ENCODE assay signal across 9 mouse cellular contexts in the genomic region with DNA sequence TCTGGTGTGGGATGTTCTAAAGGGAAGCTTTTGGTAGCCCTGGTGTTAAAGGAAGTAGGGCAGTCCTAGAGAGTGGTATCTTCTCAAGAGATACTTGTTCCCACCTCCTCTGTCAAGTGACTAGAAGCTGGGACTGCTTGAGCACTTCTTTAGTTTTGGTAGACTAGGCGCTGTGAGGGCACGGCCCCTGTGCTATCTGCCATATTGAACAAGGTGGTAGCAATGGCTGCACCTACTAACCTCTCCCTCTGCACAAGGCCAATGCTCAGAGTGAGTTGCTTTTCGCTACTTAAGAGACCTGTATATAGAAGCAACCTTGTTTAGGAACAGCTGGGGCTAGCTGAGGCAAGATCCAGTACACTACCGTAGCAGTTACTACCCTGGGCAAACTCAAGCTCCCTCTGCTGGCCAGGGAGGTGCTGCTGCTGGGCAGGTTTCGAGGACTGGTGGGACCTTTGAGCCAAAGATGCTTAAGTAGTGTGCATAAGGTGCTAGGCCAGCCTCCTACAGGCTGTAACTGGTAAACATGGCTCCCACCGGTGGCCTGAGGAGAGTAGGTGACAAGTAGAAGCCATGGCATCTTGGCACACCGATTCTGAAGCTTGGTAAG. TPM values are rescaled to one million over a fixed set of nuclear protein-coding genes. Genes with fewer than 3 reads are reported as not detected.
DNase-seq lines count a peak whose midpoint lies in the region; ATAC-seq and TF ChIP-seq lines count a peak whose summit lies in the region.
"Had no signal": no experiment of that assay in that cellular context is flagged by ENCODE, and none has a peak within 500 bp of the region (broad histone marks: within the 10 kb centered on the region; RNA-seq: fewer than 3 reads in every experiment).

No protein-coding gene starts in this region.

- H3K4me3 ChIP-seq in E14TG2a.4 (replicated peaks; ENCODE audit: low read length), result no peak overlapping the region
- H3K4me3 ChIP-seq in liver, embryonic 13.5 days (replicated peaks), result no peak overlapping the region
- H3K4me3 ChIP-seq: embryonic facial prominence, embryonic 12.5 days had no signal

- DNase-seq in heart, postnatal 4 days, result peak; percentile 41
- DNase-seq in heart, adult 9 months (ENCODE audit: low spot score in 2 of 2), result no peak
- DNase-seq in c-Kit-positive CD71-positive TER-119-negative erythroid progenitor cells, embryonic 14.5 days (ENCODE audit: low read depth), result peak; percentile 36
- no peak for DNase-seq in liver, embryonic 13.5 days
- DNase-seq in thymus, postnatal 0 days (ENCODE audit: low spot score), result peak; percentile 17
- DNase-seq in embryo, embryonic 10.5 days (ENCODE audit: low spot score), result no peak
- no peak for DNase-seq in gastrocnemius, postnatal 10 days

- H3K4me1 ChIP-seq in E14TG2a.4 (replicated peaks; ENCODE audit: low read depth, low read length), result peaks cover 29% of the 10 kb centered on the region
- H3K4me1 ChIP-seq in liver, embryonic 13.5 days (replicated peaks), result 0 out of 2 replicates have a peak, but pooled peaks cover 5% of the 10 kb centered on the region
- H3K4me1 ChIP-seq: embryonic facial prominence, embryonic 12.5 days had no signal

- H3K36me3 ChIP-seq in E14TG2a.4 (ENCODE audit: insufficient read depth, low read length), result peaks cover 95% of the 10 kb centered on the region
- peaks cover 90% of the 10 kb centered on the region for H3K36me3 ChIP-seq in liver, embryonic 13.5 days

- ATAC-seq in liver, embryonic 13.5 days (ENCODE audit: low read depth), result peak; percentile 42

- 79% methylated on average over 7 of the region's 7 CpGs for WGBS in liver, embryonic 13.5 days (ENCODE audit: insufficient replicate concordance)

- no peak overlapping the region for H3K4me2 ChIP-seq in liver, embryonic 13.5 days
- H3K4me2 ChIP-seq: embryonic facial prominence, embryonic 12.5 days had no signal

- H3K27me3 ChIP-seq in E14TG2a.4 (ENCODE audit: insufficient read depth, low read length), result no peaks in the 10 kb centered on the region
- no peaks in the 10 kb centered on the region for H3K27me3 ChIP-seq in liver, embryonic 13.5 days
- H3K27me3 ChIP-seq: embryonic facial prominence, embryonic 12.5 days had no signal

- no peaks in the 10 kb centered on the region for H3K9me3 ChIP-seq in E14TG2a.4 (ENCODE audit: low read length)
- no peaks in the 10 kb centered on the region for H3K9me3 ChIP-seq in liver, embryonic 13.5 days (replicated peaks)
- H3K9me3 ChIP-seq: embryonic facial prominence, embryonic 12.5 days had no signal

- peak; percentile 47 for TF ChIP-seq CTCF in E14TG2a.4 (conservative IDR thresholded peaks at IDR 0.05; ENCODE audit: low read length)

- H3K27ac ChIP-seq in liver, embryonic 13.5 days, result no peak overlapping the region
- H3K27ac ChIP-seq: embryonic facial prominence, embryonic 12.5 days had no signal

- H3K9ac ChIP-seq in liver, embryonic 13.5 days, result no peak overlapping the region
- H3K9ac ChIP-seq: embryonic facial prominence, embryonic 12.5 days had no signal

RNA-seq across cellular contexts. Expression of gene Dstn, which starts 30.5 kb away (rescaled TPM):
- 100 to 1,000 TPM; 708 to 736 TPM for total RNA-seq in heart, postnatal 4 days (2021)
- polyA plus RNA-seq in liver, embryonic 13.5 days (2015; fragmentation: Nextera tagmentation; extraction: Ambion mirVana), result 138 and 162 TPM in 2 replicates
- polyA plus RNA-seq in thymus, postnatal 0 days (2015; fragmentation: Nextera tagmentation; extraction: Ambion mirVana), result 205 and 225 TPM in 2 replicates
- total RNA-seq in gastrocnemius, postnatal 10 days (2021), result 10 to 100 TPM; 65.7 to 79.9 TPM

Comparison
In these comparisons a context has a peak if more than half of its experiments do, and no peak if none do; other contexts are left out.
1. DNase-seq: peak in heart, postnatal 4 days (single experiment), c-Kit-positive CD71-positive TER-119-negative erythroid progenitor cells, embryonic 14.5 days (single experiment) and thymus, postnatal 0 days (single experiment); none in heart, adult 9 months (0 of 2), liver, embryonic 13.5 days (single experiment), embryo, embryonic 10.5 days (single experiment) and gastrocnemius, postnatal 10 days (single experiment).
2. RNA of gene Dstn, which starts 30.5 kb away (total RNA-seq): 708 to 736 TPM in heart, postnatal 4 days; 65.7 to 79.9 TPM in gastrocnemius, postnatal 10 days; every median in the first group is over 4 times any median in the second.